Mouse (Mus musculus) adrenal gland, postnatal 25 days (tissue): ENCODE measurements around the gene Itsn2. TPM values are rescaled to one million over a fixed set of nuclear protein-coding genes. Genes with fewer than 3 reads are reported as not detected.
"Not testable (repeated sequence)": the region's sequence is repeated elsewhere in the genome, so short reads cannot be mapped to it uniquely, and the experiment has no call there.

Experiments
- DNase-seq: peaks from one replicate; pipeline ENCODE4 v3.0.0; 2021; ENCODE audit warnings: mixed read lengths
- long read RNA-seq: library from polyadenylated mRNA; stranded (forward); transcript quantifications from one replicate; pipeline ENCODE4 v2.0.0, GENCODE M21; 2021
- total RNA-seq: library from RNA; stranded (reverse); gene quantifications from 2 replicates; pipeline ENCODE4 v1.2.3, GENCODE M21; 2021

Gene Itsn2
- total RNA-seq, result 57.2 and 63.3 TPM in 2 replicates
- long read RNA-seq, partial matches to known transcripts, result 10 of 12 reads
- long read RNA-seq, other reads (novel, unspliced or antisense), result 2 of 12 reads

DNA sequence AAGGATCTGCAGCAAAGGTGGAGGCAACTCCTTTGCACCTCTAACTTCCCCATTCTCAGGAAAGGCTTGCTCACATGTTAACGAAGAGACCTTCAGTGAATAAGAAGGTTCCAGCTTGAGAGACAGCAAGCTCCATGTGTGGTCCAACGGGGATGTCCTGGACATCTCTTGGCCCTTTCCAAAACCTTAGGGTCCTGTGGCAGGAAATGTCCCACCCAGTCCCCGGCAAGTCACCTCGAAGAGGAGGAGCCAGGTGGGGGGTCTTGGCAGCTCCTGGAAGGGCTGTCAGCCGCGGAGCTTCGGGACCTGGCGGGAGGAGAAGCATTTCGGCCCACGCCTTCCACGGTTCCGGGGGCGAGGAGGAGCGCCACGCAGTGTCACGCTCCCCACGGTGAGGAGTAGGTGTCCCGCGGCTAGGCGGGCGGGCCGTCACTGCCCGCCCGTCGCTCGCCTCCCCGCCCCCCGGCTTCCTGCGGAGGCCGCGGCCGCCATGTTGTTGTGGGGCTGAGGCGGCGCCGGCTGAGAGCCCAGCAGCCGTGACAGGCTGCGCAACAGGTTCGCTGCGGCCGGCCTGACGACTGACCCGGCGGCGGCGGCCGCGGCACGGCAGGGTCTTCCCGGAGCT is at the start of gene Itsn2, which contains the start of gene Gm3625:
Itsn2 (plus strand) TSS at position 98 of the 625 bp plus-strand sequence.
Gm3625 (minus strand) TSS at position 387 of the 625 bp plus-strand sequence.
- peak; percentile 84 for DNase-seq

DNA sequence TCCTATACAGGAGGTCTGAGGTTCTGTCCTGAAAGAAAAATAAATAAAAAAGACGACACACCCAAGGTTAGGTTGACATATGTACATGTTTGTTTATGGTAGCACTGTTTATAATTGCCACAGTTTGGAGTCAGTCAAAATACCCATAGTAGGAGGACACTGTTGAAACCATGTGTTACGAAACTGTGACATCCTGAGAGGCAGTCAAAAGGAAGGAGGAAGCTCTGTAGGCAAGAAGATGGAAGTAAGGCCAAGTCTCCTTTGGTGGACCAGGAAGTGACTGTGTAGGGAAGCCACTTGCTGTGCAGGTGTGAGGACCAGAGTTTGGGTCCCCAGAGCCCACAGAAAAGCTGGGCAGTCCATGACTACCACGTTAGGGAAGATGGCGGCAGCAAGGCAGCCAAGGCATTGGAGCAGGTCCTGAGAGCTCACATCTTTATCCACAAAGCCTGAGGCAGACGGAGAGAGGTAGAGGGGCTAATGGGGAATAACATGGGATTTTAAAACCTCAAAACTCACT is 48.0 kb upstream of the Itsn2 start:
- no peak for DNase-seq

DNA sequence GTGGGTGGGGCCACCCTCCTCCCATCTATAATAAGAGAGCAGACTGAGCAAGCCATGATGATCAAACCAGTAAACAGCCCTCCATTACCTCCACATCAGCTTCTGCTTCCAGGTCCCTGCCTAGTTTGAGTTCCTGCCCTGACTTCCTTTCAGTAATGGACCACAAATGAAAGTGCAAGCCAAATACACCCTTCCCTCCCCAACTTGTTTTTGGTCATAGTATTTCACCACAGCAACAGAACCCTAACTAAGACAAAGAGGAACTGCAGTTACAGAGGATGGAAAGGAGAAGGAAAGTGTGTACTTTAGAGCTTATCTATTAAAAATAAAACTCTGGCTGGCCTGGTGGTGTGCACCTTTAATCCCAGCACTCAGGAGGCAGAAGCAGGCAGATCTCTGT is 47.0 kb upstream of the Itsn2 start:
- DNase-seq, result no peak

DNA sequence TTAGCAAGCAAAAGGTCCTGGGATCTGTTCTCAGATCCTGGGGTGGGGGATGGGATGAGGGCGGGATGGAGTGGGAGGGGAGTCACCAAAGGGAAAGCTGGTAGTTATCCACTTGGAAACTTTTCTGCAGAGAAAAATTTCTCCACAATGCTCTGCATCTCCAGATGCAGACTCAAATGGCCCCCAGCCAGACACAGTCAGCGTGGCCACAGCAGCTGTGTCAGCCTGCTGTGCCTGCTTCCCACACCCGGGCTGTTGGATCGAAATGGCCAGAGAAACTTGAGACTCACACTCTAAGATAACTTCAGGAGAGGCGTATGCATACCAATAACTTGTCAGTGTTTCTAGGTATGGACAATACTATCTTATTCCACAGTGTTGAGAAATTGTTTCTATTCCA is 45.9 kb upstream of the Itsn2 start:
- no peak for DNase-seq

DNA sequence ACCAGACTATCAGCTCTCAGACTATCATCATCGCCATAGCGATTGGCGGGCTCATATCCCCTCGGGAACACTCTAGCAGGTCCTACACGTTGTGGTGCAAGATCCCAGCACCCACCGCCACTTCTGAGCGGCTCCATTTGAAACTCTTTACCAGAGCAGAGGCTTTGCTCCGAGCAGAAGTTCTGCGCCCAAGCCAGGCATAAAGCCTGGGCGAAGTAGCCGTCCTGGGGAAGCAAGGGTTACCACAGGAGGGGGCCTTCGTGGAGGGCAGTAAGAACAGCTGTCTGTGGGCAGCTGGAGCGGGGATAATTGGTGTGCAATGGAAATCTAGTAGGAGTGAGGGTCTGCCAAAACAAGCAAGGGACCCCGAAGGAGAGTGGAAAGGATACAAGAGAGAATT is 44.9 kb upstream of the Itsn2 start:
- no peak for DNase-seq

DNA sequence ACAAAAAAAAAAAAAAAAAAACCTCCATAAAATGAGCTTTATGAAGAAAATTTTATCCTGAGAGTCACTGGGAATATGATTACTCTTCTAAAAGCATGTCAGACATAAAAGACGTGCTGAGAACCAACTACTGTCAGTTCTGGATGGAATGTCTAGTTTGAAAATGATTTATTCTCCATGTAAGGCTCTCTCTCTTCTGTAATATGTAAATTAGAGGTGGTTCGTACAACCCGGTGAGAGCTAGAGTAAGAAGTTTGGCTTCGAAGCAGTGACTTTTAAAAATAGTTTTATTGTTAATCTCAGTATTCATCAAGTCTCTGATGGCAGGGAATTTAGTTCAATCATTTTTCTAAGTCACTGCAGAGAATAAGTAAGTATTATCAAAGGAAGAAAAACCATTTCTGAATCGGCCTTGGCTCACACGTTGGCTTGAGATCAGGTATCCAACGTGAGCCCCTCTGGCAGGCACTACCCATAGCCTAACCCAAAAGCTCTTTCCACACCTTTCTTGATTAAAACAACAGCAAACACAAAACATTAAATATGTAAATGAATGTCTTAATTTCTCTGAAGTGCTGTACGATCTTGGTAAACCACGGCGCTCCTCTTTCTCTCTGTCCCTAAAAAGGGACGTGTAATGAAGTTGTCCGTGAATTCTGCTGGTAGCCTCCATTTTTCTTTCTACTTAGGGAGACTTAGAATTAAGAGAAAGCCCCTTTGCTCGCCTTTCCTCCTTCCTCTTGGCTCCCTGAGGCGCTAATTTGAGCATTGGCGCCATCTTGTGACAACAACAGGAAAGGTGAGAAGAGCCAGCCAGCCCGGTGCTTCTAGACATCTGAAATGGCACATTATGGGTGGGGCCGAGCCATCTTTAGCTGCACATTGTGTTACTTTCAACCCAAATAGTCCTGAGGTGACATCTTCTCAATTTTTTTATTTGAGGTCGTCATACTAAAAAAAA is 44.1 kb upstream of the Itsn2 start:
- peak; percentile 66 for DNase-seq

DNA sequence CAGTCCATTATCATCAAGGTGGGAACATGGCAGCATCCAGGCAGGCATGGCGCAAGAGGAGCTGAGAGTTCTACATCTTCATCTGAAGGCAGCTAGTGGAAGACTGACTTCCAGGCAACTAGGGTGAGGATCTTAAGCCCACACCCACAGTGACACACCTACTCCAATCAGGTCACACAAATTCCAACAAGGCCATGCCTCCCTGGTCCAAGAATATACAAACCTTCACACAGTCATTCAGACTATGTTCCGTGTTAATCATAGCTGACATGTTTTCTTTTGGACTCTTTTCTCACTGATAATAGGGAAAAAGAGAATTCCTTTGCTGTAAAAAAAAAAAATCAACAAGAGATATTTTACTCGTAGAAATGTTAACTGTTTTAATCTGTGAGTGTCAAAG is 38.7 kb upstream of the Itsn2 start:
- not testable (repeated sequence) for DNase-seq

DNA sequence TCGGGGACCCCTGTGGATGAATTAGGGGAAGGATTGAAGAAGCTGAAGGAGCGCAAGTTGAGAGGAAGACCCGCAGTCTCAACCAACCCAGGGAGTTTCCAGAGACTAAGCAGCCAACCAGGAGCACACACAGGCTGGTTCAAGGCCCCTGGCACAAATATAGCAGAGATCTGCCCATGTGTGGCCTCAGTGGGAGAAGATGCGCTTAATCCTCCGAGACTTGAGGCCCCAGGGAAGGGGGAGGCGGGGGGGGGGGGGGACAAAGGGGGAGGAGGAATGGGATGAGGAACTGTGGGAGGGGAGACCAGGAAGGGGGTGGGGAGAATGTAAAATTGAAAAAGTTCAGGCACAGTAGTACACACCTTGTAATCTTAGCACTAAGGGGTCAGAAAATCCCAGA is 37.0 kb upstream of the Itsn2 start:
- no peak for DNase-seq

DNA sequence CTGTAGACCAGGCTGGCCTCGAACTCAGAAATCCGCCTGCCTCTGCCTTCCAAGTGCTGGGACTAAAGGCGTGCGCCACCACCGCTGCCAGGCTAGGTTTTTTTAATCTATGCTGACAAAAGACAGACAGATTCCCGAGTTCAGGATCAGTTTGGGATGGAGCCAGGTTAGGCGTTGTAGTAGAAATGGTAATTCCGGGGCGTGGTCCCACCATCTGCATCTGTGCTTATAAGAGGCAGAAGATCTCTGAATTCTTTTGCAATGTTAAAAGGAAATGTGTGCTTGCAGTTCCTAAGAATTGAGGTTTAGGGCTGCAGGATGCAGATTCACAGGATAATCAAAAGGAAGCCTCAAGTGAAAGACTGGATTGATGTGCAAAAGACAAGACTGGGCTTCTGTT is 35.5 kb upstream of the Itsn2 start:
- DNase-seq, result no peak

DNA sequence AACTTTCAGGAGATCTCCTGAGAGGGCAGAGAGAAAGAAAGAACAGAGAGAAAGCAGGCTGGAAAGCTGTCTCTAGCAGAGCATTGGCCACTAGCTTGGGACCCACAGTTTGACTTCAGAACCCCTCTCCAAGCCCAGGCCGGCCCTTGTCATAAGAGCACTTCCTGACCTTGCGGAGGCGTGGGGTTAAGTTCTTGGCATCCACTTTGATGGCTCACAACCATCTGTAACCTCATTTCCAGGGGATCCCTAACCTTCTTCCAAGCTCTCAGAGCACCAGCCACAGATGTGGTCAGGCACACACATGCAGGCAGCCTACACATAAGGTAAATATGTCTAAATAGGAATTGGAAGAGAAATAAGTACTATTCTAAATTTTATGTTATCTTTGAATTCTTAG is 35.0 kb upstream of the Itsn2 start:
- DNase-seq, result no peak

DNA sequence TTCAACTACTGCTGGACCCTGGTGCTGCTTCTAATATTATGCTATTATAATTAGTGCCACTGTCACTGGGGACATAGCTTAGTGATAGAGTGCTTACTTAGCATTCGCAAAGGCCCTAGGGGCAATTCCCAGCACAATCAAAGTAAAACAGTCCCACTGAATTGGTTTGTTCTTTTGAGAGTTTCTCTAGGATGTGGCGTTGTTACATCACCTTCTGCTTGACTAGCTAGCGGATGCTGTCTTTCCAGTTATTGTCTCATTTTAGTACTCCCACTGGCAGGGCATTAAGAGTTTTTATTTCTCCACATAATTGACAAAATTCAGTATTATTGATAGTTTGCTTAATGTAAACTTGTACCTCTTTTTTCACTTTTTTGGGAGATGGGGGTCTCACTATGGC is 34.4 kb upstream of the Itsn2 start:
- no peak for DNase-seq

DNA sequence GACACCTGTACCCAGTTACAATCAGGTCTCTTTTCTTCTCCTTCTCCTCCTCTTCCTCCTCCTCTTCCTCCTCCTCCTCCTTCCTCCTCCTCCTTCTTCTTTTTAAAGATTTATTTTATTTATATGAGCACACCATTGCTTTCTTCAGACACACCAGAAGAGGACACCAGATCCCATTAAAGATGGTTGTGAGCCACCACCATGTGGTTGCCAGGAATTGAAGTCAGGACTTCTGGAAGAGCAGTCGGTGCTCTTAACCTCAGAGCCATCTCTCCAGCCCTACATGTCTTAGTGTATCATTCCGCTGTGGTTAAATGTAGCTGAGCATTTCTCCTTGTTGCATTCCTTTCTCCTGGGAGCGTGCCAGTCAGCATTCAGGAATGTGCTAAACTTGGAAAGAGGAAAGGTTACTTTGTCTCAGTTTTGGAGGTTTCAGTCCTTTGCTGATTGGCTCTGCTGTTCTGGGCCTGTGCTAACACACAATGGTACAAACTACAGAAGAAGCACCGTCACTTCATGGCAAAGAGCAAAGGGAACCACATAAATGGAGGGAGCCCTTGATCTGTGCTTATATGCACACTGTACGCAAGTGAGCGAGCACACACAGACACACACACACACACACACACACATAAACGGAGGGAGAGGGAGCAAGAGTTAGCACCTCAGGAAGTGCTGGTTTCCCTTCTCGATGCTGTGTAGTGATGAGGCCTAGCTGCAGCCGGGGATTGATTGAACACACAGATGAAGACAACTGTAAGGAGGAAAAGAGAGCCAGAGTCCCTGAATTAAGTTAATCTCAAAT is 33.8 kb upstream of the Itsn2 start:
- DNase-seq, result peak; percentile 52

DNA sequence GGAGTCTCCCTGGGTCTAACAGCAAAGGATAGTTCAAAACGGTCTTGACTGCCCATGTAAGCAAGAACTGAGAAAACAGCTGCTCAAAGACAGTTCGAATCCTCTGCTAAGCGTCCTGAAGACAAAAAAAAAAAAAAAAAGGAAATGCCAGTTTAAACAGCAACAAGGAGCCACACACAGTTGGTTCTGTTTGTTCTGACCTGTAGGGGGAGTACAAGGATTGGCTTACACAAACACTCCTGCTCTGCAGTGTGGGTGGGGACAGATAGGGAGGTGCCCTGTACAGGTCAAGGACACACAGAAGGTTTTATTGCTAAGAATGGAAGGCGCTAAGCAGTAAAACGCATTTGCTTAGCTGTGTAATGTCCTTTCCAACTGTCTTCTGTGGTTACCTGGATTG is 20.6 kb upstream of the Itsn2 start:
- DNase-seq, result peak; percentile 9

DNA sequence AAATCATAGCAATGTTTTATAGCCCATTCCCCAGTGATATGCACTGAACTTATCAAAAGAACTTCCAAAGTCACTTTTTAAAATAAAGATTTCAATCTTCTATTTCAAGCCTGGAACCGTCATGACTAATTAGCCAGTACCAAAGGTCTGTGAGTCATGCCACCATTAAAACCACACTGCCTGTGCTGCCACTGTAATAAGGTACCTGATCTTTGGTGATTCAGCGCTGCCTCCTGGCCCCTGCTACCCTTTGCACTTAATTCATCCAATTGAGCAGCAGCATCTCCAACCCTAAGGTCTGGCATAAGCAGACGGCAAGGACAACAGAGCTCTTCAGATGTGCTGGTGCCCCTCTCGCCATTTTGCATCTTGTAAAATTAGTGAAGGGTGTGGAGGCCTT is 18.4 kb upstream of the Itsn2 start:
- DNase-seq, result peak; percentile 10

DNA sequence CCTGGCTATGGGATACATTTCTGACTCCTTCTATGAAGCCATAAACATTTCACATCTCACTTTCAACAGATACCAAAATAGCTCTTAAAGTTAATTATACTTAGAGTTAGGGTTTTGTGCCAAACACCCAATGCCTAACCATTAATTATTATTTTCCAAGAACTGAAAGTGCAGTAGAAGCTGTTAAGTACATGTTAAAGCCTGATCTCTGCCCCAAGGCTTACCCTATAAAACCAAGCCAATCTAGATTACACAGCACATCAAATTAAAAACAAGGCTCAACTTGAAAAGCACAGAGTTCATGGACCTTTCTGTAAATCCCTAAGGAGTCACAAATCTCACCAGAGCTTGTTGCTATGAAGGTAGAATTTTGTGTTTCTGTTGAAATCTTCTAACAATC is 10.1 kb upstream of the Itsn2 start:
- no peak for DNase-seq

DNA sequence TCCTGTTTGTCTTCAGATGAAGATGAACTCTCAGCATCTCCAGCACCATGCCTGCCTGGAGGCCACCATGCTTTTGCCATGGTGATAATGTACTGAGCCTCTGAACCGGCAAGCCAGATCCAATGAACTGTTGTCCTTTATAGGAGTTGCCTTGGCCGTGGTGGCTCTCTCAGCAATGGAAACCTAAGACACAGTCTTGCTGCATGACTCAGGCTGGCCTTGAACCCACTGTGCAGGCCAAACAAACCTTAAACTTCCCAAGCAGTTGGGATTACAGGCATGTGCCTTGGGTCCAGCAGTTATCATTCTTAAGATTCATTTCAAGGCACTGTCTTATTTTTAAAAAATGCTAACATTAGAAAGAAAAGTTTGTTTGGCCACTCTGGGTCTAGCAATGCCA is 4.6 kb upstream of the Itsn2 start:
- DNase-seq, result peak; percentile 36

DNA sequence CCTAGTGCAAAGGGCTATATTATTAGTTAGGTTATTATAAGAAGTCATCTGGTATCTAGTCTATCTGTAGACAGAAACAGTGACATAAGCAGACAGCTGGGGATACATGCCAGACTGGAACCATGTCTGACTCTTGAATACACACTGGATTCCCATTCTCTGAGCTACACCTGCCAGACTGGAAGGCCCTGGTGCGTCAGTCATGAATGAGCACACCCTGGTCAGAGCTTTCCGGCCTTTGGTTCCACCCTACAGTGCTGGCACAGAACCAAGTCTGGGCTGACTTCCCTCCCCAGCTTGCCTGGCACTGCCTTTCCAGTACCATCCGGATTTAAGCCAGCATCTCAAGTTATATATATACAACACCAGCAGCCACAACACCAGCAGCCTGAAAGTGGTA is 3.8 kb upstream of the Itsn2 start:
- peak; percentile 10 for DNase-seq

DNA sequence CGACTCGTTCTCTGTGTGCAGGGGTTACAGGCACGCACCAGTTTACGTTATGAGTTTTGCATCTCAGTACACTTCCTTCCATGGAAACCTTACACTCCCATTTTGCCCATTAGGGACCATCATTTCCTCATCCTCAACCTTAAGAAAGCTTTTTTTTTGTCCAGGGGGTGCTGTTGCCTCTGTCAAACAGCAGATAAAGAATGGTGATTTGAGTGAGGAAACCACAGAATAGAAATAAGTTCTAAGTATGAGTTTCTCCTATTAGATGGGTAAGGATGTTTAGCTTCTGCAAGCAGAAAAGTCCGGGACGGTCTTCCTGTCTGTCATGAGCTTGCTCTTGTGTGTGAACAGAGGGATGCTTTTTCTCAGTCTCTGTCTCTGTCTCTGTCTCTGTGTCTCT is 413 bp upstream of the Itsn2 start:
- no peak for DNase-seq

DNA sequence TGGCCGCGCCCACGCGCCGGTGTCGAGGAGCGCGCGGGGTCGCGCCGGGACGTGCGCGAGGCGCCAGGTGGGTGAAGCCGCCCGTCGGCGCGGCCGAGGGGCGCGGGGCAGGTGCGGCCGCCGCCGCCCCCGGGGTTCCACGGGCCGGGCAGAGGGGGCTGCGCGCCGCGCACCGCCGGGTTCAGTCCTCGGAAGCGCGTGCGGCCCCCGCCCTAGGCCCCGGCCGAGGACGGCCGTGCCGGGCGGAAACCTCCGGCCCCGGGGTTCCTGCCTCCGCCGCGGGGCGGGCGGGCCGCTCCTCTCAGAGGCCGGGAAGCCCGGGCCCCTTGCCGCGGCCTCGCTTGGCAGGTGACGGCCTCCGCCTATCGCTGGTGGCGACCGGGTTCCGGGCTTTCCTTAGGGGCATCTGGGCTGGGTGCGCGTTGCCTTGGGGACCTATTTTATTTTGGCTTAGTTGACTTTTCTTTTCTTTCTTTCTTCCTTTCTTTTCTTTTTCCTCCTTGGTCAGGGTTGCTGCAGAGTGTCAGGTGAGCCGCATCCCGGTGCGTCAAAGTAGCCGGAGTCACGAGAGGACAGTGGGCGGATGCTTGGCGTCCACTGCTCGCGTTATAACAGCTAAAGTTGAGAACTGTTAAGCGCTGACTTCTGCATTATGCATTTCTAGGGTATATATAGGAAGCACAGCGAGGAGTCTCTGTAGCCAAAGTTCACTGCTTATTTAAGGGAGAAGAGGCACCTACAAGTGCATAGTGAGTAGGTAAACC is 910 bp downstream of the Itsn2 start:
- peak; percentile 62 for DNase-seq

DNA sequence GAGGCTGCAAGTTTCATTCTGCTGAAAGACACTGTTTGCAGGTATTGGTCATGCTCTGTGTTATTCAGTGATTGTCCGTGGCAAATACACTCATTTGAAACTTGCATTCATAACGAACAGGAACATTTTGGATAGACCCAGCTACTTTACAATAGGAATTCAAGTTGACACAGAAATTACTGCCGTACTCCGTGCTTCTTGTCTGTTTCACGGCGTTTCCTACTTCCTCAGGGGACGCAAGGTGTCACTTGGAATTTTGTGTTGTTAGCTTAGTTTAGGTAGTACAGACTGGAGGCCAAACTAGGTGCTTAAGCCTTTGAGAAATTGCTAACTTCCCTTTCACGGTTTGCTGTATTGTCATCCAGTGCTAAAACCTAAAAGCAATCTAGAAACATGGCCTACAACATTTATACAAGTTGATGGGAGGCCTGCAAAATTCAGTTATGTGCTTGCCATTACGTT is 1.5 kb downstream of the Itsn2 start:
- DNase-seq, result no peak

DNA sequence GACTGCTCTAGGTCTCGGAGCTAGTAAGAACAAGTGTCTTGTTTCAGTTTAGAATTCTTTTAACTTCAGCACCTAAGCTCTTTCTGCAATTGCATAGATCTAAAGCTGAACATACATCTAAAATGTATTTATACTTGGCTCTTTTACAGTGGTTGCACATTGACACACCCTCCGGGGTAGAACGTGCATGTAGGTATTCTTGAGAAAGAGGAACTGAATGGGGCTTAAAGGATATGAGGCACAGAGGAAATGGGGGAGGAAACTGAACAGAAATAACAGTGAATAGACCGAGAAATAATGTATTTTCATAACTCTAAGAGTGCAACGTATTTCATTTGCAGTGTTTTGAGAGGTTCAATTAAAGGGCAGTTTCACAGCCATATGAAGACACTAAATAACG is 2.6 kb downstream of the Itsn2 start:
- no peak for DNase-seq
